Mouse (Mus musculus) gonadal fat pad, adult 2 months (tissue): ENCODE data around the gene Memo1. TPM values are rescaled to one million over a fixed set of nuclear protein-coding genes. Genes with fewer than 3 reads are reported as not detected.

ENCODE experiments used
- DNase-seq: peaks from one replicate; pipeline ENCODE4 v3.0.0-alpha.2; 2012; ENCODE audit warnings: low read depth
- polyA plus RNA-seq: library from polyadenylated mRNA; depleted of rRNA; stranded (reverse); fragments of >200 nt; gene quantifications from 2 replicates; pipeline ENCODE4 v1.2.3, GENCODE M21; 2012

Gene Memo1
- polyA plus RNA-seq, 1 experiment, result 47.4 TPM

- no peak for DNase-seq
Observed at GRCm38 (mm10) chr17:74294426-74295025, 795 bp downstream of the Memo1 start.

DNA sequence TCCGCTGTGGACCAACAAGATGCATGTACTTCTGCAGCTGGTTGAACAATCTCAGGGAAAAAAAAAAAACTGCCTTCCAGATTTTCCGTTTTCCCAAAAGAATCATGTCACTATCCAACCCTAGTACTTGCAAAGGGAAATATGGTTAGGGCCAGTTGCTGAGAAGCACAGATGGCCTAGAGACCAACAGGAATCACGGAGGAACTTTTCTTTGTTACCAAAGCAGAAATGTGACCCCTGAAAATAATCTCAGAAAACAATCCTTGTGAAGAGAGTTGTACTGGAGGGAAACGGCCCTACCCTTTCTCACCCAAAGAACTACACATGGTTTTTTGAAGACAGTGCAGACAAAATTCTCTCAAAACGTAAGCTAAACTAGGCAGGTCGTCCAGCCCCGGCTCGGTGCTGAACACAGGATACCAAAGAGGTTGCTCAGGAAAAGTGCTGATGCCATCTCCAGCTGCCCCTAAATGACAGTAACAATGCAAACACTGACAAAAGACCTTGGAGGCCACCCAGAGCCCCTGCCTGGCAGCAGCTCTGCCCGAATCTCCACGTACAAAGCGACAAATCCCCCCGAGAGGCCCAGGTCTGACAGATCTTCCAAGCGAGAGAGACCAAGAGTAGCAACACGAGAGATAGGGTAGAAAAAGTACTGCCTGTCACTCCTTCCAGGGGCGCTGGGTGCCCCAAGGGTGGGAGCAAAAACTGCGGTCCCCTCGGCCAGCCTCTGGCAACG is 1.5 kb downstream of the Memo1 start:
- DNase-seq, result no peak

DNA sequence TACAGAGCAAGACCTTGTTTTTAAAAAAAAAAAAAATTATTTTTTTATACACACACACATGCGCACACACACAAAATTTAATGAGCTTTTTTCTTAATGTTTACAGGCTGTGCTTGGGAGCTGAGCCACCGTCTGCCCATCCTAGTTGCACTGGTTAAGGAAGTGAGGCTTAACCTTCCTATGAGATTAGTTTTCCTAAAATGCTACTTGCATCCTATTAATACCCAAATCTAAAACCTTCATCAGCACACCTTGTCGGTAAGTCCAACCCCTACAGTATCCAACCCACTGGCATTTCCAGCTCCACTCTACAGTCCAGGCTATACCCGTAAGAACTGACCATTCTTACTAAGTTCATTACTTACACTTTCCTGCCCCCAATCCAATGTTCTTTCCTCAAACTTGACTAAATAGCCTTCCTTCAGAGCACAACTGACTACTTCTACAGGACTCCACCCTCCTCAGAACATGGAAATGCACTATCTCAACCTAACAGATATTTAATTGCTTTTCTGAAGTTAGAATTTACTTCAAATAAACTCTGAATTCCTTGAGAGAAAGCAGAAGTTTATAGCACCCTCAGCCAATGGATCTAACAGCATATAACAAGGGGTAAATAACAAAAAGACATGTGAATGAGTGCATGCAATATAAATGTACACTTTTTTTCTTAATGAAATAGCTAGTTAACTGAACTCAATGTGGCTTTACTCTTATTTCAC is 3.5 kb downstream of the Memo1 start:
- no peak for DNase-seq

DNA sequence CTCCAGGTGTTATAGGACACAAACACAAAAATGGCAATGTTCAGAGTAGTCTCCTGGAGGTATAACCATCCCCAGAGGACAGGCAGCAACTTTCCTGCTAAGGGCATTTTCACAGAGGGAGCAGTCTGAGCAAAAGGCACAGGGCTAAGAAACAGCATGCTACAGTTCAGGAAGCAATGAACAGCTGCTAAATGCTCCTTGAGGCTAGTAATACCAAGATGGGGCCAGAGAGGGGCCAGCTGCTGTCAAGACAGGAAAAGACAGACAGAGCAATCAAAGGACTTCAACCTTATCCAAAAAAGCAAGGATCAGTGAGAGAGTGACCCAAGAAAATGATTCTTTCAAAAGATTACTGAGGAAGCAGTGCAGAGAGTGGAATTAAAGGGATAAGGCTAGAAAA is 4.5 kb downstream of the Memo1 start:
- DNase-seq, result no peak

DNA sequence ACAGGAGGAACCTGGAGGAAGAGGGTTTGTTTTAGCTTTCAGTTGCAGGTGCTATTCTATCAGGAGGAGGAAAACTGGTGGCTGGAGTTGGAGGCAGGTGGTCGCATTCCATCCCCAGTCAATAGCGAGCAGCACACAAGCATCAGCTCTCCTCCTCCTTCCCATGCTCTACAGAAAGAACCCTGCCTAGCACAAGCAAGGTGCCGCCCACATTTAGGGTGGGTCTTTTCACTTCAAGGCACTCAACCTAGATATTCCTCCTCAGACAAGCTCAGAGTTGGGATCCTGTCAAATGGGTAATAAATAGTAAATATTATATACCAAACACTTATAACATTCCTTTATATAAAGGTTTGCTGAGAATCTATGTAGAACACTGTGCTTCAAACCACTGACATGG is 5.1 kb downstream of the Memo1 start:
- no peak for DNase-seq

DNA sequence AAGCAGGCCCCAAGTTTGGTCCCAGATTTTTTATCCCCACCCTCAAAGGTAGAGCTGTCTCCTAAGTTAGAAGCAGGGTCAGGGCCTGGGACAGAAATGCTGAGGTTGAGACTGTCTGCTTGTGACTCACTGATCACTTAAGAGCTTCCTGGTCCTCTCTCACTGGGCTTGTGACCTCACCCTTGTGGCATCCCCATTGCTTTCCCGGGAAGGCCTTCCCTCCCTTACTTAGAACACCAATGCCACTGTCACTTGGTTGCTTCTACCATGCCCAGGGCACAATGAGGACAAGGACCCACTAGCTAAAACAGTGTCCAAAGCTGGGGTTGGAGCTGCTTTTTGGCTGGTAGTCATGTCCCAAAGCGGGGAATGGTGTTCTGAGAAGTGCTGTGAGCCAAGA is 6.7 kb downstream of the Memo1 start:
- DNase-seq, result no peak

DNA sequence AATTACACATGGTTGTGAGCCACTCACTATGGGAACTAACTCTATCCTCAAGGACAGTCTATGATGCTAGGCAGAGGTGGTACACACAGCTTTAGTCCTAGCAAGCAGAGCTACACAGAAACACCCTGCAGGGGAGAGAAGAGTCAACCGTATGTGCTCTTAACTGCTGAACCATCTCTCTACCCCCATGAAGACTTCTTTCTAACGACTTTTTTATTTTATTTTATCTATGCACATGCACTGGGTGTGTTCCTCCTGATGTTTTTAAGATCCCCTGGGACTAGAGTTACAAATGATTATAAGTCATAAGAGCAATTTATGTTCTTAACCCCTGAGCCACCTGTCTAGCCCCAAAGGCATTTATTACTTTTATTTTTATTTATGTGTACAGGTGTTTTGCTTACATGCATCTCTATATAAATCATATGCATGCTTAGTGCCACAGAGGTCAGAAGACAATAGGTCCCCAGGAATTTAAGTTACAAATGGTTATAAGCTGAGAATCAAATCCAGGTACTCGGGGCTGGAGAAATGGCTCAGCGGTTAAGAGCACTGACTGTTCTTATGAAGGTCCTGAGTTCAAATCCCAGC is 9.1 kb downstream of the Memo1 start:
- DNase-seq, result no peak

DNA sequence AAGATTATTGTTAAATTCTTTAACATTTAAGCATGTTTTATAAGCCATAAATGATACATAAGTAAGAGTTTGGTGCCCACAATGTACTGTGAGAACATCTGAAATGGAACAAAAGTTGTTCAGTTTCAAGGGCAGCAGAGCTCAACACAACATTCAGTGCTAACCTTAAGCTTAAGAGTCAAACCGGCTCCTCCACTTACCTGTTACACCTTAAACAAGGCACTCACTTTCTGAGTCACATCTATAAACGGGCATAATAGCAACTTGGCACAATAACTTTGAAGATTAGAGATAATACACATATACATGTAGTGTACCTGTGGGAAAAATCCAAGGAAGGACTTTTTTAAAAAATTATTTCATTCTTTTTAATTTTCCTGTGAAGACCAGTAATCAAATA is 9.6 kb downstream of the Memo1 start:
- no peak for DNase-seq

- DNase-seq, result no peak
Observed at GRCm38 (mm10) chr17:74284397-74285115, 10.8 kb downstream of the Memo1 start.

- DNase-seq, result no peak
Observed at GRCm38 (mm10) chr17:74282024-74282423, 13.3 kb downstream of the Memo1 start.

DNA sequence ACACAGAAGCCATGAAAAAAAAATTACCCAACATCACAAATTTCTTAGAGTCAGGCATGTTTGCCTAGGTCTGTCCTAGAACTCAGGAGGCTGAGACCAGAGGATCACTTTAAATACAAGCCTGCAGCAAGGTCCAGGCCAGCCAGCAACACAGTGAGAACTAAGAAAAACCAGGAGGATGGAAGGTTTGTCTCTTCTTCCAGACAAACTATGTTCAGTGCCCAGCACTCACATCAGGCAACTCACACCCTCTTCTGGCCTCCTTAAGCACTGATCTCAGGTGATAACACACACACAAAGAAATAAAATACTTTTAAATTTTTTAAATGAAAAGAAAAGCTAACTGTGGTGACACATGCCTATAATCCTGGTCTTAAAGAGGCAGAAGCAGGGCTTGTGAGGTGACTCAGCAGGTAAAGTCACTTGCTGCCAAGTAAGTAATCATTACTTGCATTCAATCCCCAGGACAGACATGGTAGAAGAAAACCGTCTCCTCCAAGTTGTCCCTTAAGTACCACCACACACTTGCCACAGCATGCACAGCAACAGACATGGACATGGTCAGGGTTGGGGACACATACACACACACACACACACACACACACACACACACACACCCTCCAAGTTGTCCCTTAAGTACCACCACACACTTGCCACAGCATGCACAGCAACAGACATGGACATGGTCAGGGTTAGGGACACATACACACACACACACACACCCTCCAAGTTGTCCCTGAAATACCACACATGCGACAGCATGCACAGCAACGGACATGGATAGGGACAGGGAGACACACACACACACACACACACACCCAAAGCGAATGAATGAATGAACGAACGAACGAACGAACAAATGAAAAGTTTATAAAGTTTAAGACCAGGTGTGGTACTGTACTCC is 16.1 kb downstream of the Memo1 start:
- no peak for DNase-seq

DNA sequence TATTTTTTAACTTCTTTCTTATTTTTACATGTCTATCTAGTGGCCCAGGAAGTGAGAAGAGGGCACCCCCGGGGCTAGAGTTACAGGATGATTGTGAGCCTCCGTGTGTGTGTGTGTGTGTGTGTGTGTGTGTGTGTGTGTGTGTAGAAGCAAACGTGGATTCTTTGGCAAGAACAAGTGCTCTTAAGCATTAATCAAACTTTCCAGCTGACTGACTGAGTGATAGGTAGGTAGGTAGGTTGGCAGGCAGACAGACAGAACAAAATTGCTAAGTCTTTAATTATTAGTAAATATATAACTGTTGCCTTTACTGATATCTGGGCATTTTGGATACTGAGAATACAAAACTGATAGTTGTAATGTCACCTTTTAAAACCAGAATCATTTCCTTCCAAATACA is 20.9 kb downstream of the Memo1 start:
- DNase-seq, result no peak

DNA sequence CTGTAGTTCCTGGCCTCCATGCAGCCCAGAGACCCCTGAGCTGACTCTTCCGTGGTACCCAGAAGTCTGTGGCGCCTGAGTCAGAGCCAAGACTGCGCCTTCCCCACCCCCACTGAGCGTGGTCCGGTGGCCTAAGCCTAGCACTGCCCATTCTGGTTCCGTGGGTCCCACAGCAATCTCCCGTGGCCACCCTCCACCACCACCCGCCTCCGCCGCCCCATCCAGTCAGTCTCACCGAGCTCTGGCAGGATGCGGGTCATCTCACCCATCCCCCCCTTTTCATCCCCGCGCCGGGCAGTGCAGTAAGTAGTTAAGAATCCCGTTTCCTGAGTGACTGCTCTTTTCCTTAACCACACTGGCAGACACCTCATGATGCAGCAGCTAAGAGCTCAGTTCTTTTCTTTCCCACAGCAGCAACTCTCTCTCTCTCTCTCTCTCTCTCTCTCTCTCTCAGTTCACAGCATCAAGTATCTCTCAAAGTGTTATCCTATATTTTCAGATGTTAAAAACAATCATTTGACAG is 22.6 kb downstream of the Memo1 start:
- DNase-seq, result no peak

DNA sequence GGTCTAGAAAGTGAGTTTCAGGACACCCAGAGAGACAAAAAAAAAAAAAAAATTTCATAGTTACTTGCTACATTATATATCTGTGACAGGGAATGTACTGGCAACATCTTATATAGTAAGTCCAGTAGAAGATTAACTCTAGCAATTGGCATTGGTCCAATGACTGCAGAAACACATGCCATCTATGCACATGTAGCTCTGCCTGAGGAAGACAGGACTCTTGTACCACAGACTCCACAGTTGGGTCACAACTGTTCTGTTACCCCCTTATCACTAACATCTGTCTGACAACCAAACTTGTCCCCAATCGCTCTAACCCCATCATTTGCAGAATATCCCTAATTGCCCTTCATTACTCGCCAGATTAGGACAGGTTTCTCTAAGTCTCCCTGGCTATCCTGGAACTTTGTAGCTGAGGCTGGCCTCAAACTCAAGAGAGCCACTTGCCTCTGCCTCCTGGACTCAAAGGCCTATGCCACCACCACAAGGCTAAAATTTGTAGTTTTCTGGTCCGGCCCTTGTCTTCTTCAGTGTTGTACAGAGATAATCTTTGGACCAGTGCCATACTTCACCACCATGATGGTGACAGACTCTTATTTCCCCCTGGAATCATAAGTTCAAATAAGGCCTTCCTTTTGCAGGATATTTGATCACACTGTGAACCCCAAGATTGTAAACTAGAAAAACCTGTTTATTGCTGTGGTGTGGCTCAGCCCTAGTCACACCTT is 23.6 kb downstream of the Memo1 start:
- no peak for DNase-seq

- no peak for DNase-seq
Observed at GRCm38 (mm10) chr17:74270205-74270604, 25.1 kb downstream of the Memo1 start.

DNA sequence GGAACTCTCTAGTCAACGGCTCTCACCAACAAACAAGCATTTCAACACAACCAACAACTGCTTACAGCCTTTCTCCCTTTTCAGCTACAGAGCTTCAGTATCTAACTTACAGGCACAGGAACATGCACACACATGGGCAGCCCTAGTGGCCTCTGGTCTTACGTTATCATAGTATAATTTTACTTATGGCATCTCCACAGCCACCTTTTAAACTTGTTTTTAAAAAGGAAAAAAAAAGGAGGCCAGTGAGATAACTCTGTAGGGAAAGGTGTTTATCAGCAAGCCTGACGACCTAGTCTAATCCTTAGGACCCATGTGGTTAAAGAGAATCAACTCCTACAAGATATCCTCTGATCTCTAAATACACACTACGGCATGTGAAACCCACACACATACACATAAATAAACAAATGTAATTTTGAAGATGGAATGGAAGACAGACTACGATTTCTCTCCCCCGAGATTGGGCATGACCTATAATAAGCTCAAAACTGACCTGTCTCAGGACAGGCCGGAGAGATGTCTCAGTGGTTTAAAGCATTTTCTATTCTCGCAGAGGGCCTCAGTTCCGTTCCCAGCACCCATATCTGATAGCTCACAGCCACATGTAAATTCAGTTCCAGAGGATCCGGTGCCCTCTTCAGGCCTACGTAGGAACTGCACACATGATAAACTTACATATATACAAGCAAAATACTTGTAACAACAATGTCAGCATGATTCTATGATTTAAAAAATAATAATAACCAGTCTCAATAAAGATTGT is 27.7 kb downstream of the Memo1 start:
- DNase-seq, result no peak

DNA sequence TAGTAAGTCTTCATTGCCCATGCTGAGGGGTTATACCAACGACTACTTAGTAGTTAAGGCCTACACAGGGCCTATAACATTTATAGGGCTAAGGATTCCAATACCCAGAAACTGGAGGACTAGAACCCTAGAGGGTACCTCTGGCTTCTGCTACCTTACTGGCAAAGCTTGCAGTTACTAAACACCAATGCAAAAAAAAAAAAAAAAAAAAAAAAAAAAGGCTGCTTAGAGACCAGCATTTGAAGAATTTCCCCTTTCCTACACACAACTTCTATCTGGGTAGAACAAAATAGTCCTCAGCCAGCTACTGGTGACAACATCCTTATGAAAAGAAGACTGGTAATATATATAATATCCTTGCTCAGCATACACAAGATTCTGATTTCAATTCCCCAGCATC is 29.7 kb downstream of the Memo1 start:
- no peak for DNase-seq

GRCm38 (mm10) chr17:74265156-74265505 is 30.2 kb downstream of the Memo1 start:
- no peak for DNase-seq
